Mouse (Mus musculus) kidney, embryonic 15.5 days (tissue): ENCODE measurements around the gene Slc44a2. TPM values are rescaled to one million over a fixed set of nuclear protein-coding genes. Genes with fewer than 3 reads are reported as not detected.

Source experiments
- ATAC-seq: fragments of 200-750 bp; cut with Nextera tagmentation; replicated peaks from 2 replicates; pipeline ENCODE4 v1.8.0; 2017; ENCODE audit warnings: moderate TSS enrichment; ENCODE audit not compliant: low FRiP score
- H3K27ac ChIP-seq: fragments of 300-500 bp; sonication (generic); 2 replicates; pipeline ENCODE4 v1.5.1; 2015; ENCODE audit warnings: mild to moderate bottlenecking, inconsistent platforms
- H3K27me3 ChIP-seq: fragments of 300-500 bp; sonication (generic); 2 replicates; pipeline ENCODE4 v1.6.1; 2015; ENCODE audit warnings: inconsistent platforms
- H3K36me3 ChIP-seq: fragments of 300-500 bp; sonication (generic); 2 replicates; pipeline ENCODE4 v1.6.1; 2015; ENCODE audit warnings: inconsistent platforms
- H3K4me1 ChIP-seq: fragments of 300-500 bp; sonication (generic); 2 replicates; pipeline ENCODE4 v1.6.1; 2015; ENCODE audit warnings: inconsistent platforms
- H3K4me2 ChIP-seq: fragments of 300-500 bp; sonication (generic); 2 replicates; pipeline ENCODE4 v1.6.1; 2015; ENCODE audit warnings: moderate library complexity, mild to moderate bottlenecking, inconsistent platforms
- H3K4me3 ChIP-seq: fragments of 300-500 bp; sonication (generic); replicated peaks from 2 replicates; pipeline ENCODE4 v1.5.1; 2015; ENCODE audit warnings: mild to moderate bottlenecking, inconsistent platforms
- H3K9ac ChIP-seq: fragments of 300-500 bp; sonication (generic); 2 replicates; pipeline ENCODE4 v1.6.1; 2015; ENCODE audit warnings: mild to moderate bottlenecking, inconsistent platforms
- H3K9me3 ChIP-seq: fragments of 300-500 bp; sonication (generic); replicated peaks from 2 replicates; pipeline ENCODE4 v1.6.1; 2016; ENCODE audit warnings: inconsistent platforms
- WGBS: fragments of 180-500 bp; shearing (Covaris S2); methylation state at CpG from one replicate; pipeline ENCODE4 v1.1.7; 2015; ENCODE audit warnings: mixed read lengths; 5-methylcytosine and 5-hydroxymethylcytosine counted together
- polyA plus RNA-seq: library from polyadenylated mRNA; unstranded; fragments of >200 nt; fragmentation: Nextera tagmentation; extraction: Ambion mirVana; gene quantifications from 2 replicates; pipeline ENCODE4 v1.2.1, GENCODE M21; 2015

The Slc44a2 gene
- 85.4 and 97.1 TPM in 2 replicates for polyA plus RNA-seq

DNA sequence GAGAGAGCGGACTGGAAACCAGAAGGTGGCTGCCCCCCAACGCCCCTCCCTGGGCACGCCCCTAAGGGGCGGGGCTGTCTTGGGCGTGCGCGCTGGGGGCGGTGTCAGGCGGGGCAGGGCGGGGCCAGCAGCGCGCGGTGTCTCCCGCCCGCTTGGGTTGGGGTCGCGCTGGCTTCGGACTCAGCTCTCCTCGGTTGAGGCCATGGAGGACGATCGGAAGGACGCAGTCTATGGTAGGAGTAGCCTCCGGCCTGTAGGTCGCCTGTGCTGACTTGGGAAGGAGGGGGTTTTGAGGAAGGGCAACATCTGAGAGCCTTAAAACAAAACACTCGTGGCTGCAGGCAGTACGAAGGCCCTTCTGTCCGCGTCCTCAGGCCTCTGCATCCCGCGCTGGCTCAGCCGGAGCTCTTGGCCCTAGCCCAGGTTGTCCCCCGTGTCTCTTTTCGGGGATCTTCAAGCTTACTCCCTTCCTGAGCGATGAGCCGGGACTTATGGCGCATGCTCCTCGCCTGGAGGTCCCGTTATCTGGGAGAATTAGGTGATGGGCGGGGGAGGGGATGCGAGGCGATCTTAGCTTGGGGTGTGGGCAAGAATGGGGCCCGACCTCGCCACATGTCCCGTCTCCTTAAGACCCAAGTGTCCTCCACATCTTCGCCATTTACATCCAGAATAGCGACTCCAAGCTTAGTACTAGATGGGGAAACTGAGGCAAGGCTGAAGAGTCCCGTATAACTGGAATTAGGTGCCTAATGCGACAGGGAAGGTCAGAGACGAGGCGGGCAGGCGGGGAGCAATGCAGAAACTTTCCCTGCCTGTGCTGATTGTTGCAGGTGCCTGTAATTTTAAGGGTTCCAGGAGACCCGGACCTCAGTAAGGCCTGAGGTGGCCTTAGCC, at the start of gene Slc44a2:
Slc44a2 (plus strand) TSS at position 80 of the 894 bp plus-strand sequence.
- H3K4me3 ChIP-seq, result peak within 1 kb of the TSS; percentile 71
- no peaks in the 10 kb centered on the region for H3K27me3 ChIP-seq
- ATAC-seq, result peak; percentile 93
- under 1% methylated on average over 52 of the region's 52 CpGs for WGBS
- H3K36me3 ChIP-seq, result no peaks in the 10 kb centered on the region
- H3K4me1 ChIP-seq, result peaks cover 25% of the 10 kb centered on the region
- H3K27ac ChIP-seq, result peak within 1 kb of the TSS; percentile 76
- H3K9me3 ChIP-seq, result no peaks in the 10 kb centered on the region
- peak within 1 kb of the TSS; percentile 60 for H3K9ac ChIP-seq
- H3K4me2 ChIP-seq, result peak within 1 kb of the TSS; percentile 79

DNA sequence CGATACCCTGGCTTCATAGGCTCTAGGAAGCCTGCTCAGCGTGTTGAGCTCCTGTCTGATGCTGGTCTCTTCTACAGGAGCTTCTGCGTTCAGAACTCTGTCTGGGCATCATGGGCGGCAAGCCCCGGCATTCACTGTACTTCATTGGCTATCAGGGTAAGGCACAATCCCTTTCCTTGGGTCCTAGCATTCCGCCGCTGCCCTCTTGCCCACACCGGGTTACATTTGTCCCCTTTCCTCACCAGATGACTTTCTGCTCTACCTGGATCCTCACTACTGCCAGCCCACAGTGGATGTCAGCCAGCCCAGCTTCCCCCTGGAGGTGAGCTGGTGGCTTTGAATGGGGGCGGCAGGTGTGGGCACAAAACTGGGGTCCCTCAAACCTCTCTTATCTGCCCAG, 48.1 kb upstream of the Slc44a2 start:
- no peak overlapping the region for H3K4me3 ChIP-seq
- 93% methylated on average over 9 of the region's 9 CpGs for WGBS
- no peaks in the 10 kb centered on the region for H3K27me3 ChIP-seq
- no peak for ATAC-seq
- H3K4me2 ChIP-seq, result no peak overlapping the region
- H3K9ac ChIP-seq, result no peak overlapping the region
- no peaks in the 10 kb centered on the region for H3K9me3 ChIP-seq
- H3K4me1 ChIP-seq, result no peaks in the 10 kb centered on the region
- no peak overlapping the region for H3K27ac ChIP-seq
- peaks cover 99% of the 10 kb centered on the region for H3K36me3 ChIP-seq

DNA sequence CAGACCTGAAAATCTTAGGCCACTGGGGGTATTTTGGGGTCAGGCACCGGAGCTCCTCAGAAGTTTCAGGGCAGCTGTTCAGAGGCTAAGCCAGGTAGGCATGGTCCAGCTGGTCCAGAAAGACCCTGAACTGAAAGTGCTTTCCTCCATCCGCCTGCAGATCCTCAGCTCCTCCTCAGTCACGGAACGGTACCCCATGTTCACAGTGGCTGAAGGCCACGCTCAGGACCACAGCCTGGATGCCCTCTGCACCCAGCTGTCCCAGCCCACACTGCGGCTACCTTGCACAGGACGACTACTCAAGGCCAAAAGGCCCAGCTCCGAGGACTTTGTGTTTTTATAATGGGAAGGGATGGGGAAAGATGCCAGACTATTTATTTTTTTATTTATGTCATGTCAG, 47.4 kb upstream of the Slc44a2 start:
- no peaks in the 10 kb centered on the region for H3K4me1 ChIP-seq
- no peak for ATAC-seq
- H3K27me3 ChIP-seq, result no peaks in the 10 kb centered on the region
- H3K4me3 ChIP-seq, result no peak overlapping the region
- no peaks in the 10 kb centered on the region for H3K9me3 ChIP-seq
- WGBS, result 81% methylated on average over 8 of the region's 8 CpGs
- no peak overlapping the region for H3K27ac ChIP-seq
- H3K9ac ChIP-seq, result no peak overlapping the region
- peaks cover 99% of the 10 kb centered on the region for H3K36me3 ChIP-seq
- H3K4me2 ChIP-seq, result no peak overlapping the region

DNA sequence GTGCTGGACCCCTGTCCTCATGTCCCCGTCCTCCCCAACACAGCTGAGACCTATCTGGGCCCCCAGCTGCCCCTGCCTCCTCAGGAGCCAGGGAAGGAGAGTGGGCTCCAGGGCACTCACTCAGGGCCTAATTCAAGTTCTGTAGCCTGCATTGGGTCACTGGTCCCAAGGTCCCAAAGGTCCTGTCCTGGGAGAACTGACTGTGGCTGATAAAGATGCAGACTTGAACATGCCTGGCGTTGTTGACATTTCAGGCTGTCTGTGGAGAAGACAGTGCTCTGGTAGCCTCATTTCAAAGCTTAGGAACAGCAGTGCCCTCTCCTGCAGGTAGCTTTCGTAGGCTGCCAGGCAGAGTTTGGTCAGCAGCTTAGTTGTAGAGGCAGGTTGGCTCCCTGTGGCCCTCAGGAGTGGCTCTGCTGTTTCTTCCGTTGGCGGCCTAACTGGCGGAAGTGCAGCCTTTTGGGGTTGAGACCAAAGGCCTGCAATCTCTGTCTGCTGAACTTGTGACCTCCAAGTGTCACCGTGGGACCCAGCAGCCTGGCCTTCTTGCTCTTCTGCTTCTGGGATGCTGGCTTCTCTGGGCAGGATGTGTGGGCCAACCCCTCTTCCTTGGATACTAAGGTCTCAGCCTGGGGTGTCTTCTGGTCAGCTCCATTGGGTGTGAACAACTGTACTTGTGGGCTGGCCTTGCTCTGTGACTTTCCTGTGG, 46.8 kb upstream of the Slc44a2 start:
- WGBS, result 81% methylated on average over 7 of the region's 7 CpGs
- H3K36me3 ChIP-seq, result peaks cover 97% of the 10 kb centered on the region
- H3K4me2 ChIP-seq, result no peak overlapping the region
- no peaks in the 10 kb centered on the region for H3K4me1 ChIP-seq
- no peak overlapping the region for H3K9ac ChIP-seq
- no peaks in the 10 kb centered on the region for H3K9me3 ChIP-seq
- no peak overlapping the region for H3K27ac ChIP-seq
- no peaks in the 10 kb centered on the region for H3K27me3 ChIP-seq
- no peak for ATAC-seq
- no peak overlapping the region for H3K4me3 ChIP-seq

DNA sequence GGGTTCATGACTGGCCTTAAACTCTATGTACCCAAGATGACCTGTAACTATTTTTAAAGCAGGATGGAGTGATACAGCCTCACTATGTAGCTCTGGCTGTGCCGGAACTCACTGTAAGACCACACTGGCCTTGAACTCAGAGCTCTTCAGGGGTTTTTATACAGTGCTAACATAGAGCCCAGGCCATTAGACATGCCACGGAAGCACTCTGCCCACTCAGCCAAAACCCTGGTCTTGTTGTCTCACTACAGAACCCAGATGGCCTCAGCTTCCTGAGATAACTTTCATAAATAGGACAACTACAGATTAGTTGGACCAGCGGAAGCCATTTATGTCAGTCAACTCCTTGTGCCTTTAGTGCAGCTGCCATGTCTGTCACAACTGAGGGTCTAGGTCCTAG, 46.2 kb upstream of the Slc44a2 start:
- Histone ChIP-seq H3K4me1 (no peaks in the 10 kb centered on the region), H3K36me3 (peaks cover 97% of the 10 kb centered on the region), H3K27ac (no peak overlapping the region), H3K4me2 (no peak overlapping the region), H3K9ac (no peak overlapping the region), H3K4me3 (no peak overlapping the region), H3K9me3 (no peaks in the 10 kb centered on the region), H3K27me3 (no peaks in the 10 kb centered on the region)
- ATAC-seq, result no peak
- WGBS, result 89% methylated on average over 3 of the region's 3 CpGs

DNA sequence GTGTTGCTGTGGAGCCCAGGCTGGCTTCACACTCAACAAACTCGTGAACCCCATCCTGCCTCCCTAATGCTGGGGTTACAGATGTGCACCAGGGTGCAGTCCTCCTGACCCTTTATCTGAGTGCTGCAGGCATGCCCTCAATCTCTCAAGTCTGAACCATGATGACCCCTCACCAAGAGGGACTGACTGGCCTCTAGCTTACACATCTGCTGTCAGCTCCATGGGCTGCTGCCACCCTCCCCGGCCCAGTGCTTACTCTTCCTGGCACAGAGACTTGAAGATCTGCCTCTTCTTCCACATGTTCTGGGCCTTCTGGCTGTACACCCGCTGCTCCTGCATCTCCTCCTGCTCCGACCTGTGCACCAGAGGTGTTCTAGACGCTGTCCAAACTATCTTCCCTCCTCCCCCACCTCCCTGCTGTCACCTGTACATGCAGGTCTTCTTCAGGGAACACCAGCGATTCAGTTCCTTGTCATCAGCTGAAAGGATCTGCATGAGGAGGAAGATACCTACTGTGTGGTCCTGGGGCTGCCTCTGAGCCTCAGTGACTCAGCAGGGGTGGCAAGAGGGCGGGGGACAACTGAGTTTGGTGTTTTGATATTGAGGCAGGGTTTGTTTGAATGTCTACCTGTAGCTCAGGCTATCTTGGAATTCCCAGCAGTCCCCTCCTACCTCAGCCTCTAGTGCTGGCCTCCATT, 45.3 kb upstream of the Slc44a2 start:
- H3K9ac ChIP-seq, result no peak overlapping the region
- no peaks in the 10 kb centered on the region for H3K9me3 ChIP-seq
- 80% methylated on average over 7 of the region's 7 CpGs for WGBS
- no peak overlapping the region for H3K4me3 ChIP-seq
- peaks cover 99% of the 10 kb centered on the region for H3K36me3 ChIP-seq
- no peak overlapping the region for H3K4me2 ChIP-seq
- H3K4me1 ChIP-seq, result no peaks in the 10 kb centered on the region
- no peak overlapping the region for H3K27ac ChIP-seq
- H3K27me3 ChIP-seq, result no peaks in the 10 kb centered on the region
- ATAC-seq, result no peak

DNA sequence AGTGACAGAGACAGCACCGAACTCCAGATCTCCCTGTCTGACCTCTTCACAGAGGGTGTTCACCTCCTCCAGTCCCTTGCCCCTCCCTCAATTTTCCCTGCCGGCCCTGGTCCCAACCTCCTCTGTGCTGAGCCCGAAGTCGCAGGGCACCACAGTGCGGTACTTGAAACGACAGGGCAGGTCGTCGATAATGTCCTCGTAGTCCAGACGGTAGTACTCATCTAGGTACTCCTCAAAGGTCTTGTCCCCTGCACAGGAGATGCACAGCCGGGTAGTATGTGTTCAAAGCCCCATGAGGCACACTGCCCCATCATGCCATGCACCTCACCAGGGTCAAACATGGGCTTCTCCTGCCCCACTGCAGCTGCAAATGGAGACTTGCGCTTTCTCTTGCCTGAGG, 44.8 kb upstream of the Slc44a2 start:
- Histone ChIP-seq H3K4me2 (no peak overlapping the region), H3K9ac (no peak overlapping the region), H3K9me3 (no peaks in the 10 kb centered on the region), H3K4me3 (no peak overlapping the region), H3K27me3 (no peaks in the 10 kb centered on the region), H3K4me1 (no peaks in the 10 kb centered on the region), H3K36me3 (peaks cover 98% of the 10 kb centered on the region), H3K27ac (no peak overlapping the region)
- WGBS, result 87% methylated on average over 12 of the region's 12 CpGs
- ATAC-seq, result no peak

DNA sequence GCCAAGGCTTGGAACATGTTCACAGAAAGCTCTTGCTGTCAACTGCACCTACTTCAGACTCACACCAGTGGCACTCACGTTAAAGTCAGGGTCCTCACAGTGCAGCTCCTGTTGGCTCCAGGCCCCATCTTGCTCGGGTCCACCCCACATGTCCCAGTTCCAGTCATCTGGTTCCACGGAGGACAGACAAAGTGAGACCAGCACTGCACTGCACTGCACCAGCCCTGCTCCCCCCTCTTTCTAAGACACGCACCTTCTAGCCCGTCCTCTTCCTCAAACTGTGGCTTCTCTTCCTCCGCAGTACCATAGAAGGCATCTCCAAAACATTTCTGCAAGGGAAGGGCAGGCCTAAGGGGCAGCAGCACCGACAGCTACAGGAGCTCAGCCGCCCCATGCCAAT, 44.2 kb upstream of the Slc44a2 start:
- no peaks in the 10 kb centered on the region for H3K4me1 ChIP-seq
- 88% methylated on average over 8 of the region's 8 CpGs for WGBS
- H3K27ac ChIP-seq, result no peak overlapping the region
- no peaks in the 10 kb centered on the region for H3K27me3 ChIP-seq
- no peak overlapping the region for H3K4me2 ChIP-seq
- no peak overlapping the region for H3K9ac ChIP-seq
- no peaks in the 10 kb centered on the region for H3K9me3 ChIP-seq
- H3K4me3 ChIP-seq, result no peak overlapping the region
- peaks cover 98% of the 10 kb centered on the region for H3K36me3 ChIP-seq
- no peak for ATAC-seq

DNA sequence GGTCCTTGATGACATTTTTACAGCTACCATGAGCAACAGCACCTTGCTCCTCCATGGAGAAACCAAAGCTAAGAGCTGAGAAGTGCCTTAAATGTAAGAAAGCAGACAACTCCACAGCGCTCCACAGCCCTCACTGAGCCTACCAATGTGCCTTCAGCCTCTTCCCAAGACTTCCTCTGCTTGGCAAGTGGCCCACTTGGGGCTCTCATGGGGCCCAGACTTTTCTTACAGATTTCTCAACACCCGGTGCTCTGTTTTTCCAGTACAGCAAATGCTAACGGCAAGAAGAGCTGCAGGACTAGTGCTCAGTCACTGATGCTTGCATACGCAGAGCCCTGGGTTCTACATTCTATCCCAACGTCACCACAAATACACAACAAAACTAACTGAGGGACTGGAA, 42.7 kb upstream of the Slc44a2 start:
- no peak for ATAC-seq
- Histone ChIP-seq H3K27me3 (no peaks in the 10 kb centered on the region), H3K36me3 (peaks cover 98% of the 10 kb centered on the region), H3K9ac (no peak overlapping the region), H3K9me3 (no peaks in the 10 kb centered on the region), H3K4me2 (no peak overlapping the region), H3K27ac (no peak overlapping the region), H3K4me1 (no peaks in the 10 kb centered on the region), H3K4me3 (no peak overlapping the region)
- 96% methylated on average over 5 of the region's 5 CpGs for WGBS

DNA sequence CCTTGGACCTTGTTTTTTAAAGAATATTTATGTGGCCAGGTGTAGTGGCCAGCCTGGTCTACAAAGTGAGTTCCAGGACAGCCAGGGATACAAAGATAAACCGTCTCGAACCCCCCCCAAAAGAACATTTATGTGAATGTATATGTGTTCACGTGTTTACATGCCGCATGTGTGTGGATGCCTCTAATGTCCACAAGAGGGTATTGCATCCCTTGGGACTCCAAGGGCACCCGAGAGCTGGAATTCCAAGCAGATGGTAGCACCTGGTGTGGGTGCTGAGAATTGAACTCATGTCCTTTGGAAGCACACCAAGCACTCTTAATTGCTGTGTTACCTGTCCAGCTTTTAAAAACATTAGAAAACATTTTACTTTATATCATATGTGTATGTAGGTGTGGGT, 36.9 kb upstream of the Slc44a2 start:
- no peaks in the 10 kb centered on the region for H3K27me3 ChIP-seq
- no peak overlapping the region for H3K27ac ChIP-seq
- H3K4me1 ChIP-seq, result peaks cover 17% of the 10 kb centered on the region
- 95% methylated on average over 5 of the region's 5 CpGs for WGBS
- no peak overlapping the region for H3K4me2 ChIP-seq
- H3K4me3 ChIP-seq, result no peak overlapping the region
- H3K9me3 ChIP-seq, result no peaks in the 10 kb centered on the region
- no peak overlapping the region for H3K9ac ChIP-seq
- ATAC-seq, result no peak
- peaks cover 68% of the 10 kb centered on the region for H3K36me3 ChIP-seq

DNA sequence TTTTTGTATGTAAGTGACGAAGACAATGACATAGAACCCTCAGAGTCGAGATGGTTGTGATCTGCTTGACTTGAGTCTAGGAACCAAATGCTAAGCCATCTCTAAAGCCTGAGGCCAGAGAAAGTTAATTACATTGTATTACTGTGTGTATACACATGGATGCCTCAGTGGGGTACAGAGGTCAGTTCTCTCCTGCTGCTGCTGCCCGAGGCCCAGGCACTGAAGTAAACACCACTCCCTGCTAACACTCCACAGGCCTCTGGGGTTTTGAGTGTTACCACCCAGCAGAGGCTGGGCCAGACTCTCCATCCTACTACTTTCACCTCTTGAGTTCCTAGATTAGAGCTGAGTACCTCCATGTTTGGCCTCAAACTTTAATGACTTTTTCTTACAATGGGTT, 36.5 kb upstream of the Slc44a2 start:
- Histone ChIP-seq H3K9me3 (no peaks in the 10 kb centered on the region), H3K4me1 (peaks cover 21% of the 10 kb centered on the region), H3K27ac (no peak overlapping the region), H3K36me3 (peaks cover 64% of the 10 kb centered on the region), H3K4me3 (no peak overlapping the region), H3K4me2 (no peak overlapping the region), H3K9ac (no peak overlapping the region), H3K27me3 (no peaks in the 10 kb centered on the region)
- WGBS, result 80% methylated on average over 3 of the region's 3 CpGs
- ATAC-seq, result no peak

DNA sequence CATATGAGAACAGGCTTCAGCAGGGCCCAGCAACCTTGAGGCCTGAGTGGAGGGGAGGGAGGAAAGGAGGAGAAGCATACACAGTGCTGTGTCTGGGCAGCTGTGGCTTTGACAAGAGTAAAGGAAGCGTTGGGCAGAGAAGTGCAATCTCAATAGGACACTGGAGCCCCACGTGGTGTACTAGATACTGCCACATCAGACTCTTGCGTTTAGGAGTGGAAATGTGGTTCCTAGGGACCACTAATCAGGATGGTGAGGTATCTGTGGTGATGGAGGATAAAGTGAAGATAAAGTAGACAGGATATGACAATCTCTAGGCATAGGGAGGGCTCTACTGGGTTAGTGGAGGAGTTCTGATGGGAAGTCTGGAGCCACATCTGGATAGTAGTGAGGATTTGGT, 33.7 kb upstream of the Slc44a2 start:
- peaks cover 37% of the 10 kb centered on the region for H3K36me3 ChIP-seq
- WGBS, result 62% methylated on average over 3 of the region's 3 CpGs
- no peak overlapping the region for H3K27ac ChIP-seq
- H3K4me3 ChIP-seq, result peak overlapping the region; percentile 60
- ATAC-seq, result no peak
- peak overlapping the region; percentile 75 for H3K4me2 ChIP-seq
- H3K27me3 ChIP-seq, result no peaks in the 10 kb centered on the region
- no peaks in the 10 kb centered on the region for H3K9me3 ChIP-seq
- H3K9ac ChIP-seq, result peak overlapping the region; percentile 64
- H3K4me1 ChIP-seq, result peaks cover 37% of the 10 kb centered on the region
